Mouse (Mus musculus): Measurements from ENCODE around the gene Tamm41. TPM values are rescaled to one million over a fixed set of nuclear protein-coding genes. Genes with fewer than 3 reads are reported as not detected.

The Tamm41 gene
- polyA plus RNA-seq, 1 experiment from 2014 or later: 34.9 TPM

- H3K4me2 ChIP-seq (ENCODE audit: low read length): no peak overlapping the region
- no peaks in the 10 kb centered on the region for H3K9me3 ChIP-seq (ENCODE audit: control insufficient read depth, low read length)
- no peak for ATAC-seq (ENCODE audit: insufficient number of reproducible peaks, insufficient read depth, low FRiP score, low read depth)
- H3K27me3 ChIP-seq (ENCODE audit: control insufficient read depth, insufficient read depth, low read length): peaks cover 11% of the 10 kb centered on the region
- H3K4me3 ChIP-seq (ENCODE audit: control insufficient read depth in 1 of 2, insufficient read depth in 1 of 2, low read depth in 1 of 2, low read length in 2 of 2): no peak overlapping the region
- 71% methylated on average over 5 of the region's 5 CpGs for WGBS
- peaks cover 4 to 6% of the 10 kb centered on the region in 2 experiments; a peak in 2 of 4 replicates for H3K4me1 ChIP-seq (ENCODE audit: control insufficient read depth in 2 of 2, insufficient read depth in 2 of 2, low read length in 2 of 2)
- no peaks in the 10 kb centered on the region for H3K36me3 ChIP-seq (ENCODE audit: control insufficient read depth, insufficient read depth, low read length)
- no peak overlapping the region for H3K27ac ChIP-seq (replicated peaks in 1 of 2; ENCODE audit: control insufficient read depth in 1 of 2, insufficient read depth in 1 of 2, low read depth in 2 of 2, low read length in 2 of 2)
- H3K9ac ChIP-seq (ENCODE audit: low read length): no peak overlapping the region
Observed at GRCm38 (mm10) chr6:114970895-114971294, 66.8 kb downstream of the Tamm41 start.

GRCm38 (mm10) chr6:114970386-114970785 is 67.3 kb downstream of the Tamm41 start:
- Histone ChIP-seq H3K27me3 (ENCODE audit: control insufficient read depth, insufficient read depth, low read length) (peaks cover 14% of the 10 kb centered on the region), H3K27ac (replicated peaks in 1 of 2; ENCODE audit: control insufficient read depth in 1 of 2, insufficient read depth in 1 of 2, low read depth in 2 of 2, low read length in 2 of 2) (no peak overlapping the region), H3K9ac (ENCODE audit: low read length) (no peak overlapping the region), H3K4me1 (ENCODE audit: control insufficient read depth in 2 of 2, insufficient read depth in 2 of 2, low read length in 2 of 2) (peaks cover 4 to 6% of the 10 kb centered on the region in 2 experiments; a peak in 2 of 4 replicates), H3K4me3 (ENCODE audit: control insufficient read depth in 1 of 2, insufficient read depth in 1 of 2, low read depth in 1 of 2, low read length in 2 of 2) (no peak overlapping the region), H3K4me2 (ENCODE audit: low read length) (no peak overlapping the region), H3K9me3 (ENCODE audit: control insufficient read depth, low read length) (no peaks in the 10 kb centered on the region), H3K36me3 (ENCODE audit: control insufficient read depth, insufficient read depth, low read length) (no peaks in the 10 kb centered on the region)
- WGBS: 20% methylated on average over 6 of the region's 6 CpGs
- no peak for ATAC-seq (ENCODE audit: insufficient number of reproducible peaks, insufficient read depth, low FRiP score, low read depth)

- H3K4me2 ChIP-seq (ENCODE audit: low read length): peak within 1 kb of the TSS; percentile 100
- no peak for ATAC-seq (ENCODE audit: insufficient number of reproducible peaks, insufficient read depth, low FRiP score, low read depth)
- H3K27me3 ChIP-seq (ENCODE audit: control insufficient read depth, insufficient read depth, low read length): peaks cover 17% of the 10 kb centered on the region
- WGBS: 1% methylated on average over 79 of the region's 79 CpGs
- peak within 1 kb of the TSS; percentile 80 for H3K9ac ChIP-seq (ENCODE audit: low read length)
- H3K4me3 ChIP-seq (ENCODE audit: control insufficient read depth in 1 of 2, insufficient read depth in 1 of 2, low read depth in 1 of 2, low read length in 2 of 2): peak within 1 kb of the TSS; percentile 77
- peak within 1 kb of the TSS in 1 of 2 experiments; percentile 26; a peak in 2 of 4 replicates for H3K27ac ChIP-seq (replicated peaks in 1 of 2; ENCODE audit: control insufficient read depth in 1 of 2, insufficient read depth in 1 of 2, low read depth in 2 of 2, low read length in 2 of 2)
- peaks cover 4 to 6% of the 10 kb centered on the region in 2 experiments; a peak in 2 of 4 replicates for H3K4me1 ChIP-seq (ENCODE audit: control insufficient read depth in 2 of 2, insufficient read depth in 2 of 2, low read length in 2 of 2)
- no peaks in the 10 kb centered on the region for H3K36me3 ChIP-seq (ENCODE audit: control insufficient read depth, insufficient read depth, low read length)
- H3K9me3 ChIP-seq (ENCODE audit: control insufficient read depth, low read length): no peaks in the 10 kb centered on the region
Observed at GRCm38 (mm10) chr6:114969213-114970120, 68.2 kb downstream of the Tamm41 start, which contains the start of gene Vgll4. Gene Vgll4, minus strand, starts transcription at chr6:114969994.

- Histone ChIP-seq H3K9me3 (ENCODE audit: control insufficient read depth, low read length) (no peaks in the 10 kb centered on the region), H3K27me3 (ENCODE audit: control insufficient read depth, insufficient read depth, low read length) (peaks cover 17% of the 10 kb centered on the region), H3K4me3 (ENCODE audit: control insufficient read depth in 1 of 2, insufficient read depth in 1 of 2, low read depth in 1 of 2, low read length in 2 of 2) (peak overlapping the region; percentile 77), H3K27ac (replicated peaks in 1 of 2; ENCODE audit: control insufficient read depth in 1 of 2, insufficient read depth in 1 of 2, low read depth in 2 of 2, low read length in 2 of 2) (peak overlapping the region in 1 of 2 experiments; percentile 26; a peak in 2 of 4 replicates), H3K4me2 (ENCODE audit: low read length) (peak overlapping the region; percentile 100), H3K36me3 (ENCODE audit: control insufficient read depth, insufficient read depth, low read length) (no peaks in the 10 kb centered on the region), H3K9ac (ENCODE audit: low read length) (peak overlapping the region; percentile 80), H3K4me1 (ENCODE audit: control insufficient read depth in 2 of 2, insufficient read depth in 2 of 2, low read length in 2 of 2) (peaks cover 4 to 6% of the 10 kb centered on the region in 2 experiments; a peak in 2 of 4 replicates)
- under 1% methylated on average over 81 of the region's 82 CpGs for WGBS
- ATAC-seq (ENCODE audit: insufficient number of reproducible peaks, insufficient read depth, low FRiP score, low read depth): peak; percentile 74
Observed at GRCm38 (mm10) chr6:114968361-114969212, 69.1 kb downstream of the Tamm41 start.

DNA sequence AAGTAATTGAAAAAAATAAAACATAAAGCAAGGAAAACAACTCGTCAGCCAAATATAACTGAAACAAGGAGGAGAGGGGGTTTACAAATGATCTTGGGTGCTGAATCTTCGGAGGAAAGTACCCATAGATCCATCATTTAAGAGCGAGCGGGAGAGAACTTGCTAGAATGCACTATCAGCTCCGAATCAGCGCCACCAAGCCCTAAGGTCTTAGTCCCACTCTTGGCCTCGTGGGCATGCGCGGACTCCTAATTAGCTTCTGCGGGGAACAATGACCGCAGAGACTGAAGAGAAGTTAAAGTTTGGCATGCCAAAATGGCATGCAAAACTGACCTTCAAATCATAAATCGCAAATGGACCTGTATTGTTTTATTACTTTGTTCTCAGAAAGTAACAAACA is 70.1 kb downstream of the Tamm41 start:
- Histone ChIP-seq H3K9ac (ENCODE audit: low read length) (no peak overlapping the region), H3K4me1 (ENCODE audit: control insufficient read depth in 2 of 2, insufficient read depth in 2 of 2, low read length in 2 of 2) (peaks cover 4 to 6% of the 10 kb centered on the region in 2 experiments; a peak in 2 of 4 replicates), H3K27ac (replicated peaks in 1 of 2; ENCODE audit: control insufficient read depth in 1 of 2, insufficient read depth in 1 of 2, low read depth in 2 of 2, low read length in 2 of 2) (no peak overlapping the region), H3K36me3 (ENCODE audit: control insufficient read depth, insufficient read depth, low read length) (no peaks in the 10 kb centered on the region), H3K4me3 (ENCODE audit: control insufficient read depth in 1 of 2, insufficient read depth in 1 of 2, low read depth in 1 of 2, low read length in 2 of 2) (no peak overlapping the region), H3K9me3 (ENCODE audit: control insufficient read depth, low read length) (no peaks in the 10 kb centered on the region), H3K27me3 (ENCODE audit: control insufficient read depth, insufficient read depth, low read length) (peaks cover 17% of the 10 kb centered on the region), H3K4me2 (ENCODE audit: low read length) (peak overlapping the region; percentile 100)
- ATAC-seq (ENCODE audit: insufficient number of reproducible peaks, insufficient read depth, low FRiP score, low read depth): no peak
- WGBS: 72% methylated on average over 12 of the region's 12 CpGs

GRCm38 (mm10) chr6:114966396-114967154 is 71.1 kb downstream of the Tamm41 start:
- Histone ChIP-seq H3K27ac (replicated peaks in 1 of 2; ENCODE audit: control insufficient read depth in 1 of 2, insufficient read depth in 1 of 2, low read depth in 2 of 2, low read length in 2 of 2) (no peak overlapping the region), H3K9ac (ENCODE audit: low read length) (no peak overlapping the region), H3K4me1 (ENCODE audit: control insufficient read depth in 2 of 2, insufficient read depth in 2 of 2, low read length in 2 of 2) (peaks cover 4 to 6% of the 10 kb centered on the region in 2 experiments; a peak in 2 of 4 replicates), H3K4me3 (ENCODE audit: control insufficient read depth in 1 of 2, insufficient read depth in 1 of 2, low read depth in 1 of 2, low read length in 2 of 2) (no peak overlapping the region), H3K36me3 (ENCODE audit: control insufficient read depth, insufficient read depth, low read length) (no peaks in the 10 kb centered on the region), H3K9me3 (ENCODE audit: control insufficient read depth, low read length) (no peaks in the 10 kb centered on the region), H3K27me3 (ENCODE audit: control insufficient read depth, insufficient read depth, low read length) (peaks cover 17% of the 10 kb centered on the region), H3K4me2 (ENCODE audit: low read length) (no peak overlapping the region)
- ATAC-seq (ENCODE audit: insufficient number of reproducible peaks, insufficient read depth, low FRiP score, low read depth): no peak
- 63% methylated on average over 2 of the region's 2 CpGs for WGBS

DNA sequence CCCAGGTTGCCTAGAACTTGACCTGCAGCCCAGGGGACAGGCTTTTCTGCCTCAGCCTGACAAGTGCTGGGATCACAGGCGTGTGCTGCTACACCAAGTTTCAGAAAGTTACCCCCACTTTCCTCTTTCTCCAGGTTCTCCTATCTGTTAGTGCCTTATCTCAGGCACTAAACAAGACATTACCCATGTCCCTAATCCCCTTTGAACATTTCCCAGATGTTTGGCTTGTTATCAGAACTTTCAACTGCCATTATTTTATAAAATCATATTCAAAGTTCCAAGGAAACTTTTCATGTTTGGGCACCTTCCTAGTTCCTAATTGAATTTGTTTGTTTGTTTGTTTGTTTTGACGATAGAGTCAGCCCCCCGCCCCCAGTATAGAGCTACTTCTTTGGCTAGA is 71.9 kb downstream of the Tamm41 start:
- Histone ChIP-seq H3K36me3 (ENCODE audit: control insufficient read depth, insufficient read depth, low read length) (no peaks in the 10 kb centered on the region), H3K9me3 (ENCODE audit: control insufficient read depth, low read length) (no peaks in the 10 kb centered on the region), H3K4me3 (ENCODE audit: control insufficient read depth in 1 of 2, insufficient read depth in 1 of 2, low read depth in 1 of 2, low read length in 2 of 2) (no peak overlapping the region), H3K27me3 (ENCODE audit: control insufficient read depth, insufficient read depth, low read length) (peaks cover 17% of the 10 kb centered on the region), H3K27ac (replicated peaks in 1 of 2; ENCODE audit: control insufficient read depth in 1 of 2, insufficient read depth in 1 of 2, low read depth in 2 of 2, low read length in 2 of 2) (no peak overlapping the region), H3K4me1 (ENCODE audit: control insufficient read depth in 2 of 2, insufficient read depth in 2 of 2, low read length in 2 of 2) (peaks cover 4 to 6% of the 10 kb centered on the region in 2 experiments; a peak in 2 of 4 replicates), H3K4me2 (ENCODE audit: low read length) (no peak overlapping the region), H3K9ac (ENCODE audit: low read length) (no peak overlapping the region)
- 75% methylated on average over 3 of the region's 3 CpGs for WGBS
- no peak for ATAC-seq (ENCODE audit: insufficient number of reproducible peaks, insufficient read depth, low FRiP score, low read depth)

All from heart, embryonic 14.5 days (tissue).